Mouse (Mus musculus): ENCODE measurements around the gene Cntn4. TPM values are rescaled to one million over a fixed set of nuclear protein-coding genes. Genes with fewer than 3 reads are reported as not detected.

Cntn4 gene
- polyA plus RNA-seq, 2 experiments: 1.2 to 1.9 TPM

DNA sequence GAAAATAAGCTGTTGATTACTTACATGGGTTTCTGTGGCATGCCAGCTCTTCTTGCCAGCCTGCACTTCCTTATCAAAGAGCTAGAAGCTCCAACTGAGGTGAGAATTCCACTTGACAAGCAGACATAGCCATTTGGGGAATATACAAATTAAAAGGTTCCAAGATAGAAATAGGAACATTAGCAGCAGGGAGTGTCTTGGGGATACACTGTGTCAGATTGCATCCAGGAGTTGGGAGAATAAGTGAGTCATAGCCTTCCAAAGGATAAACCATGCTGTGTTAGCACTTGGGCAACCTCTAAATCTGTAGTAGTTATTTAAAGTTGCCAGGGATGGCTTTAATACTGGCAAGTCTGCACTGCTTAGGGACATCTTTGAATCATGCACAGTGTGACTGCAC lies 263.1 kb downstream of the Cntn4 start:
- no peaks in the 10 kb centered on the region for H3K27me3 ChIP-seq (ENCODE audit: control insufficient read depth, insufficient read depth, low read length)
- H3K36me3 ChIP-seq (ENCODE audit: control insufficient read depth, insufficient read depth, low read length): no peaks in the 10 kb centered on the region
- DNase-seq (ENCODE audit: low spot score) (no peak), ATAC-seq (ENCODE audit: low FRiP score, low read depth) (no peak)
- no peak overlapping the region for H3K4me2 ChIP-seq (replicated peaks; ENCODE audit: low read depth, low read length, severe bottlenecking)
- no peak for TF ChIP-seq POLR2A (IDR thresholded peaks at IDR 0.05; ENCODE audit: borderline replicate concordance, extremely low read depth, insufficient read depth, insufficient read length)
- H3K9ac ChIP-seq (ENCODE audit: low read depth, low read length, severe bottlenecking): no peak overlapping the region
- no peak overlapping the region for H3K4me3 ChIP-seq (replicated peaks; ENCODE audit: low read length)
- H3K9me3 ChIP-seq (ENCODE audit: control insufficient read depth, low read length): no peaks in the 10 kb centered on the region
- H3K27ac ChIP-seq (replicated peaks; ENCODE audit: low read depth, low read length): no peak overlapping the region
- H3K4me1 ChIP-seq (ENCODE audit: control insufficient read depth, insufficient read depth, low read length): no peaks in the 10 kb centered on the region

DNA sequence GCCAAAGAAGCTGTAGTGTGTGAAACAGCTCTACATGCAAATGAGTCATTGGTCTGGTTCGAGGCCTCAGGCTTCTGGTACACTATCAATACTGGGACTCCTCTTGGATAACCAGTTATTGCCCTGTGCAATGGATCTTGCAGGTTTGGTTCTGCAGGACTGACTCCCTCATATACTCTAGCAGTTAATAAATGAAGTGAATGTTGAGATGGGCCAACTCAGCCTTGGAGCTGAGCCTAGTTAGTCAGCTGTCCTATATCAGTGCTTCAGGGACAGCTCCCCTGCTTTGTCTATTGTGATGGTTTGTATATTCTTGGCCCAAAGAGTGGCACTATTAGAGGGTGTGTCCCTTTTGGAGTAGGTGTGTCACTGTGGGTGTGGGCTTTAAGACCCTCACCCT lies 314.0 kb downstream of the Cntn4 start:
- no peak for ATAC-seq (ENCODE audit: low FRiP score, low read depth)
- whole genome bisulfite sequencing: 68% methylated on average over 1 of the region's 1 CpGs
- no peak for DNase-seq (ENCODE audit: low spot score)
- Histone ChIP-seq H3K4me3 (replicated peaks; ENCODE audit: low read length) (no peak overlapping the region), H3K4me1 (ENCODE audit: control insufficient read depth, insufficient read depth, low read length) (no peaks in the 10 kb centered on the region), H3K9ac (ENCODE audit: low read depth, low read length, severe bottlenecking) (no peak overlapping the region), H3K4me2 (replicated peaks; ENCODE audit: low read depth, low read length, severe bottlenecking) (no peak overlapping the region), H3K9me3 (ENCODE audit: control insufficient read depth, low read length) (no peaks in the 10 kb centered on the region), H3K27me3 (ENCODE audit: control insufficient read depth, insufficient read depth, low read length) (no peaks in the 10 kb centered on the region), H3K36me3 (ENCODE audit: control insufficient read depth, insufficient read depth, low read length) (no peaks in the 10 kb centered on the region), H3K27ac (replicated peaks; ENCODE audit: low read depth, low read length) (no peak overlapping the region)
- no peak for TF ChIP-seq POLR2A (IDR thresholded peaks at IDR 0.05; ENCODE audit: borderline replicate concordance, extremely low read depth, insufficient read depth, insufficient read length)

DNA sequence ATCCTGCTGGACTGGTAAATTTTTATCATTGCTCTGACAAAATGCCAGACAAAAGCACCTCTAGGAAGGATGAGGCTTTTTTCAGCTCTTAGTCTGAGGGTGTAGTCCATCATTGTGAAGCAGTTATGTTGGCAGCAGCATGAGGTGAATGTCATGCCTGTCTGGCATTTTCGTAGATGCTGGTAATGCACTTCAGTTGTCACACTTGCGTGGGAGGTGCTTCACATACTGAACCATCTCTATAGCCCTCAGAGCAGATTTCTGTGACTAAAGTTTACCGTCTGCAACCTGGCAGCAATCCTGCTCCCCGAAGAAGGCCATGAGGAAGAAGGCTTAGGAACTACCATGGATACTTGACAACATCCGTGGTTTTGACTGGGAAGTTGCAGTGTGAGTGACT lies 335.6 kb downstream of the Cntn4 start:
- Histone ChIP-seq H3K4me2 (replicated peaks; ENCODE audit: low read depth, low read length, severe bottlenecking) (no peak overlapping the region), H3K4me1 (ENCODE audit: control insufficient read depth, insufficient read depth, low read length) (no peaks in the 10 kb centered on the region), H3K36me3 (ENCODE audit: control insufficient read depth, insufficient read depth, low read length) (no peaks in the 10 kb centered on the region), H3K27ac (replicated peaks; ENCODE audit: low read depth, low read length) (no peak overlapping the region), H3K27me3 (ENCODE audit: control insufficient read depth, insufficient read depth, low read length) (no peaks in the 10 kb centered on the region), H3K9me3 (ENCODE audit: control insufficient read depth, low read length) (no peaks in the 10 kb centered on the region), H3K4me3 (replicated peaks; ENCODE audit: low read length) (no peak overlapping the region), H3K9ac (ENCODE audit: low read depth, low read length, severe bottlenecking) (no peak overlapping the region)
- WGBS: 81% methylated on average over 5 of the region's 5 CpGs
- DNase-seq (ENCODE audit: low spot score) (no peak), ATAC-seq (ENCODE audit: low FRiP score, low read depth) (no peak)
- TF ChIP-seq POLR2A (IDR thresholded peaks at IDR 0.05; ENCODE audit: borderline replicate concordance, extremely low read depth, insufficient read depth, insufficient read length): no peak

DNA sequence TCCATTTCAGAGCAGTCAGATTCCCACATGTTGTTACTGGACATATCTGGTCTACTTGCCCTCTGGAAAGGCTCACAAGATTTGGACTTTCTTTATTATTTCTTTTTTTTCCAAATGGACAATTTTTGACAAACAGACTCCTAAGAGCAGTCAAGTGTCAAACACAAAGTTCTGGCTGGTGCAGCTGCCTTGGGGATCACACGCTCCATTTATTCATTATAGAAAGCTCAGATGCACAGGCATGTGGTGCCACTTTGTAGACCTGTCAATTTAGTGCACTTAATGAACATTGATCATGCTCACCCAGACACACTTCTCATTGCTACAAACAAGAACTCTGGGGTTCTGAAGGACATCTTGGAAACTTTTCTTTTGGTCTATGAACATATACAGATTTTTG lies 337.7 kb downstream of the Cntn4 start:
- DNase-seq (ENCODE audit: low spot score) (no peak), ATAC-seq (ENCODE audit: low FRiP score, low read depth) (no peak)
- Histone ChIP-seq H3K4me1 (ENCODE audit: control insufficient read depth, insufficient read depth, low read length) (no peaks in the 10 kb centered on the region), H3K9me3 (ENCODE audit: control insufficient read depth, low read length) (no peaks in the 10 kb centered on the region), H3K36me3 (ENCODE audit: control insufficient read depth, insufficient read depth, low read length) (no peaks in the 10 kb centered on the region), H3K9ac (ENCODE audit: low read depth, low read length, severe bottlenecking) (no peak overlapping the region), H3K27me3 (ENCODE audit: control insufficient read depth, insufficient read depth, low read length) (no peaks in the 10 kb centered on the region), H3K4me2 (replicated peaks; ENCODE audit: low read depth, low read length, severe bottlenecking) (no peak overlapping the region), H3K4me3 (replicated peaks; ENCODE audit: low read length) (no peak overlapping the region), H3K27ac (replicated peaks; ENCODE audit: low read depth, low read length) (no peak overlapping the region)
- WGBS: 80% methylated on average over 1 of the region's 1 CpGs
- no peak for TF ChIP-seq POLR2A (IDR thresholded peaks at IDR 0.05; ENCODE audit: borderline replicate concordance, extremely low read depth, insufficient read depth, insufficient read length)

DNA sequence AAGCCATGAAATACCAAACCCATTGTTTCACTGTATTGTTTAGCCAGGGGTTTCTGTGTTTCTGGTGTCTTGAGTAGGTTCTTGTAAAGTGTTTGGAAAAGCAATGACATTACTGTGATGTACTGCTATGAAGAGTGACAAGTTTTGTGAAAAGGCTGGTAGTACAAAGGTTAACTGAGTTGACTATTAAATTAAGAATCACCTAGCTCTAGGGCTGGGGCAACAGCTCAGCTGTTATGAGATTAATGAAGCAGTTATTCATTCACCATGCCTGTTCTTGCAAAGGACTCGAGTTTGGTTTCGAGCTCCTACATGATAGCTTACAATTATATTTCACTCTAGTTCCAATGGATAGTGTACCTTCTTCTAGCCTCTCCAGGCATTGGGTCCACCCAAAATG lies 371.4 kb downstream of the Cntn4 start:
- no peak overlapping the region for H3K4me2 ChIP-seq (replicated peaks; ENCODE audit: low read depth, low read length, severe bottlenecking)
- WGBS: 85% methylated on average over 2 of the region's 2 CpGs
- H3K27ac ChIP-seq (replicated peaks; ENCODE audit: low read depth, low read length): no peak overlapping the region
- no peaks in the 10 kb centered on the region for H3K4me1 ChIP-seq (ENCODE audit: control insufficient read depth, insufficient read depth, low read length)
- ATAC-seq (ENCODE audit: low FRiP score, low read depth): no peak
- H3K27me3 ChIP-seq (ENCODE audit: control insufficient read depth, insufficient read depth, low read length): no peaks in the 10 kb centered on the region
- no peak for DNase-seq (ENCODE audit: low spot score)
- H3K4me3 ChIP-seq (replicated peaks; ENCODE audit: low read length): no peak overlapping the region
- H3K9ac ChIP-seq (ENCODE audit: low read depth, low read length, severe bottlenecking): no peak overlapping the region
- no peaks in the 10 kb centered on the region for H3K36me3 ChIP-seq (ENCODE audit: control insufficient read depth, insufficient read depth, low read length)
- TF ChIP-seq POLR2A (IDR thresholded peaks at IDR 0.05; ENCODE audit: borderline replicate concordance, extremely low read depth, insufficient read depth, insufficient read length): no peak
- H3K9me3 ChIP-seq (ENCODE audit: control insufficient read depth, low read length): no peaks in the 10 kb centered on the region

DNA sequence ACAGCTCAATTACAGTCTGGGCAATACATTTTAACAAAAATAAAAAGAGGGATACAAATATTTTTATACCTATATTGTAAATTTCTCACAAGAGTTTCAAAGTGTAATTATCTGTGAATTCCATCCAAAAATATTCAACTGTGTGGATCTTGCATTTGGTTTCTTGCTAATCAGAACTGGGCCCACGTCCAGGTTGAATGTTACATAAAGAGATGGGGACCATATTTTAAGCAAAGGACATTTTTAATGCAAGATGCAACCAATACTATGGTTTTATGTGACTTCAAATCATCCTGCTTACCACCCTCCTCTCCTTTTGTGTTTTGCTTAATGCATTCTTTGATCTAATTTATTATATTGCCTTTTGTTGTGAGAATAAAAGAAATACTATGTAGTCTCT lies 378.7 kb downstream of the Cntn4 start:
- WGBS: 83% methylated on average over 1 of the region's 1 CpGs
- DNase-seq (ENCODE audit: low spot score) (no peak), ATAC-seq (ENCODE audit: low FRiP score, low read depth) (no peak)
- no peaks in the 10 kb centered on the region for H3K36me3 ChIP-seq (ENCODE audit: control insufficient read depth, insufficient read depth, low read length)
- no peak overlapping the region for H3K27ac ChIP-seq (replicated peaks; ENCODE audit: low read depth, low read length)
- no peak overlapping the region for H3K4me2 ChIP-seq (replicated peaks; ENCODE audit: low read depth, low read length, severe bottlenecking)
- H3K9ac ChIP-seq (ENCODE audit: low read depth, low read length, severe bottlenecking): no peak overlapping the region
- no peaks in the 10 kb centered on the region for H3K9me3 ChIP-seq (ENCODE audit: control insufficient read depth, low read length)
- no peaks in the 10 kb centered on the region for H3K4me1 ChIP-seq (ENCODE audit: control insufficient read depth, insufficient read depth, low read length)
- H3K4me3 ChIP-seq (replicated peaks; ENCODE audit: low read length): no peak overlapping the region
- H3K27me3 ChIP-seq (ENCODE audit: control insufficient read depth, insufficient read depth, low read length): no peaks in the 10 kb centered on the region
- TF ChIP-seq POLR2A (IDR thresholded peaks at IDR 0.05; ENCODE audit: borderline replicate concordance, extremely low read depth, insufficient read depth, insufficient read length): no peak
